Mouse (Mus musculus) gastrocnemius, adult 2 months (tissue): Measurements from ENCODE around the gene Hipk2. TPM values are rescaled to one million over a fixed set of nuclear protein-coding genes. Genes with fewer than 3 reads are reported as not detected.

ENCODE experiments used
- DNase-seq: peaks from one replicate; pipeline ENCODE4 v3.0.0; 2022
- H3K27ac ChIP-seq: fragments of 200-600 bp; 2 replicates; pipeline ENCODE4 v1.8.1; 2022; ENCODE audit warnings: mild to moderate bottlenecking
- H3K4me3 ChIP-seq: fragments of 200-600 bp; 2 replicates; pipeline ENCODE4 v1.8.1; 2022; ENCODE audit warnings: mild to moderate bottlenecking, moderate library complexity
- CTCF ChIP-seq: fragments of 200-600 bp; IDR thresholded peaks from 2 replicates; pipeline ENCODE4 v1.8.1; 2022; ENCODE audit warnings: antibody characterized with exemption, mild to moderate bottlenecking, moderate library complexity
- intact Hi-C: fragments of 180-260 bp; cut with DNase I; formaldehyde crosslinking; loops from one replicate; pipeline ENCODE4 v1.15.1; 2025
- total RNA-seq, 2 experiments: library from RNA; stranded (reverse); gene quantifications; 2 replicates each; pipeline ENCODE4 v1.2.3; 2021

Hipk2 gene
- total RNA-seq, 2 experiments from 2014 or later: 56.2 to 120 TPM

- Histone ChIP-seq H3K27ac (no peak overlapping the region), H3K4me3 (no peak overlapping the region)
- DNase-seq: no peak
- intact Hi-C loops: no loop called here
- TF ChIP-seq CTCF: no peak
Measured at GRCm38 (mm10) chr6:38762006-38762405, 114.0 kb downstream of the Hipk2 start.

- no peak for DNase-seq
- TF ChIP-seq CTCF: no peak
- Histone ChIP-seq H3K4me3 (no peak overlapping the region), H3K27ac (no peak overlapping the region)
- intact Hi-C loops: no loop called here
Measured at GRCm38 (mm10) chr6:38760911-38761706, 114.9 kb downstream of the Hipk2 start.

GRCm38 (mm10) chr6:38759922-38760620 lies 115.9 kb downstream of the Hipk2 start:
- no peak for TF ChIP-seq CTCF
- Histone ChIP-seq H3K4me3 (no peak overlapping the region), H3K27ac (no peak overlapping the region)
- intact Hi-C loops: no loop called here
- no peak for DNase-seq

GRCm38 (mm10) chr6:38759186-38759585 lies 116.8 kb downstream of the Hipk2 start:
- Histone ChIP-seq H3K4me3 (no peak overlapping the region), H3K27ac (no peak overlapping the region)
- DNase-seq: no peak
- intact Hi-C loops: no loop called here
- no peak for TF ChIP-seq CTCF

- no peak overlapping the region for H3K27ac ChIP-seq
- no peak overlapping the region for H3K4me3 ChIP-seq
- no peak for DNase-seq
- TF ChIP-seq CTCF: no peak
- intact Hi-C loops: no loop called here
Measured at GRCm38 (mm10) chr6:38757597-38757996, 118.4 kb downstream of the Hipk2 start.

- TF ChIP-seq CTCF: no peak
- no peak overlapping the region for H3K4me3 ChIP-seq
- intact Hi-C loops: no loop called here
- DNase-seq: no peak
- no peak overlapping the region for H3K27ac ChIP-seq
Measured at GRCm38 (mm10) chr6:38756968-38757367, 119.0 kb downstream of the Hipk2 start.

GRCm38 (mm10) chr6:38755961-38756360 lies 120.0 kb downstream of the Hipk2 start:
- DNase-seq: no peak
- TF ChIP-seq CTCF: no peak
- intact Hi-C loops: no loop called here
- no peak overlapping the region for H3K4me3 ChIP-seq
- H3K27ac ChIP-seq: no peak overlapping the region

GRCm38 (mm10) chr6:38755188-38755587 lies 120.8 kb downstream of the Hipk2 start:
- no peak for TF ChIP-seq CTCF
- 0 out of 2 replicates have a peak overlapping the region, but pooled peaks have one; percentile 31 for H3K27ac ChIP-seq
- H3K4me3 ChIP-seq: no peak overlapping the region
- no peak for DNase-seq
- intact Hi-C loops: no loop called here

- Histone ChIP-seq H3K27ac (peak overlapping the region; percentile 68), H3K4me3 (no peak overlapping the region)
- peak; percentile 60 for DNase-seq
- no peak for TF ChIP-seq CTCF
- intact Hi-C loops: no loop called here
Measured at GRCm38 (mm10) chr6:38753729-38754128, 122.2 kb downstream of the Hipk2 start.

GRCm38 (mm10) chr6:38753025-38753424 lies 122.9 kb downstream of the Hipk2 start:
- intact Hi-C loops: no loop called here
- peak overlapping the region; percentile 68 for H3K27ac ChIP-seq
- no peak for DNase-seq
- H3K4me3 ChIP-seq: no peak overlapping the region
- TF ChIP-seq CTCF: no peak

GRCm38 (mm10) chr6:38752495-38752894 lies 123.5 kb downstream of the Hipk2 start:
- Histone ChIP-seq H3K27ac (0 out of 2 replicates have a peak overlapping the region, but pooled peaks have one; percentile 24), H3K4me3 (no peak overlapping the region)
- DNase-seq: peak; percentile 63
- peak; percentile 44 for TF ChIP-seq CTCF
- intact Hi-C loops: no loop called here

GRCm38 (mm10) chr6:38748037-38748436 lies 127.9 kb downstream of the Hipk2 start:
- H3K4me3 ChIP-seq: no peak overlapping the region
- no peak for TF ChIP-seq CTCF
- no peak for DNase-seq
- intact Hi-C loops: no loop called here
- H3K27ac ChIP-seq: no peak overlapping the region

- intact Hi-C loops: no loop called here
- H3K27ac ChIP-seq: no peak overlapping the region
- no peak overlapping the region for H3K4me3 ChIP-seq
- no peak for DNase-seq
- TF ChIP-seq CTCF: no peak
Measured at GRCm38 (mm10) chr6:38743351-38743750, 132.6 kb downstream of the Hipk2 start.

- intact Hi-C loops: no loop called here
- TF ChIP-seq CTCF: no peak
- Histone ChIP-seq H3K27ac (no peak overlapping the region), H3K4me3 (no peak overlapping the region)
- no peak for DNase-seq
Measured at GRCm38 (mm10) chr6:38742441-38742840, 133.5 kb downstream of the Hipk2 start.
